Mouse (Mus musculus) adrenal gland, adult 18-20 months (tissue): ENCODE results near the gene Anp32b. TPM values are rescaled to one million over a fixed set of nuclear protein-coding genes. Genes with fewer than 3 reads are reported as not detected.

Experiments used
- DNase-seq, 2 experiments: peaks; one replicate each; pipeline ENCODE4 v3.0.0; 2021 to 2022; ENCODE audit warnings: low spot score in 2 of 2
- total RNA-seq, 2 experiments: library from RNA; stranded (reverse); gene quantifications; 1 replicate in 1 of 2; 2 replicates in 1 of 2; pipeline ENCODE4 v1.2.3; 2021

Anp32b gene
- total RNA-seq, 2 experiments from 2014 or later: 90.3 to 111 TPM

DNA sequence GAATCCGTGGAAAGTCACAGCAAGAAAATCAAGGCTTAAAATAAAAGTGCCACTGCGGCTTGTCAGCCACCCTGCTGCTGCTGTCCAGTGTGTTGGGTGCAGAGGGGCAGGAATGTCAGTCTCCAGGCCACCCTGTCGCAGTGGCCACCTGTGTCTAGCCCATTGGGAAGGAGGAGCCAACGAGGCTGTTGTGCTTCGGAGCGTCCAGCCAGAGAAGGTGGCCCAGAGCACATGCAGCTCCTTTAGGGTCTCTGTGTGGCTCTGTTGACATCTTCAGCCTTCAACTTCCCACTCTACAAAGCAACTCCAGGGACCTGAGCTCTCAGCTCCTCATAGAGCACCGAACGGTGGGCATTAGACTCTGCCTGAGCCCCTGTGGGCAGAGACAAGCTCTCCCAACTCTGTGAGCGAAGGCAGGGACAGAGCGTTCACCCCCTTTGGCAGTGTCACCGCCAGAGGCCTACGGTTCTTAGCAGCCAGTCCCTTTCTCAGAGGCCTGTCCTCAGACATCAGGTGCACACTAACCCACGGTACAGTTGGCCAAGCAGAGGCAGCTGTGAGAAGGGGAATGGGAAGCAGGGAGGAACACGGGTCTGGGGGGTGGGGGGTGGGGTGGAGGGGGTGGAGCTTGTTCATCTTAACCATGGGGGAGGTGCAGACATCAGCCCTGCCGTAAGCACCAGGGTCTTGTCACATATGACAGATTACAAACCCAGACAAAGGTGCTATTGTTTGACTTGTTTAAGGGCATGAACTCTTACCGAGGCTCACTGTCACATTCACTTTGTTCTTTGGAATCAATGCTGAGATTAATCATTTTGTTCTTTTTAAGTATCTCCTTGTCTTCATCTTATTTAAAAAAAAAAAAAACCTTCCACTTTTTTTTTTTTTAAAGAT is 52.2 kb downstream of the Anp32b start:
- DNase-seq: no peak

DNA sequence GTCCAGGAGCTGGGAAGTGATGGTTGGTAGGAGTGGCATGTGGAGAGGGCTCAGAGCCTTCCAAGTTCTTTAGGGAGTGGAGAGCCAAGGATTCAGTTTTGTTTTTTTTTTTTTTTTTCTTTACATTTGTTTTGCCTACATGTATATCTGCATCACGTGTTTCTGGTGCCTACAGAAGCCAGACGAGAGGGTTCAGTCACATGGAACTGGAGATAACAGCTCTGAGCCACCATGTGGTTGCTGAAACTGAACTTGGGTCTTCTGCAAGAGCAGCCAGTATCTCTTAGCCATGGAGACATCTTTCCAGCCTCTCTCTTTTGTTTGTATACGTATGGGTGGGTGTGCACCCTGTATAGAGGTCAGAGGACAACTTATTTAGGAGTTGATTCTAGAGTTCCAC is 53.2 kb downstream of the Anp32b start:
- DNase-seq: no peak

DNA sequence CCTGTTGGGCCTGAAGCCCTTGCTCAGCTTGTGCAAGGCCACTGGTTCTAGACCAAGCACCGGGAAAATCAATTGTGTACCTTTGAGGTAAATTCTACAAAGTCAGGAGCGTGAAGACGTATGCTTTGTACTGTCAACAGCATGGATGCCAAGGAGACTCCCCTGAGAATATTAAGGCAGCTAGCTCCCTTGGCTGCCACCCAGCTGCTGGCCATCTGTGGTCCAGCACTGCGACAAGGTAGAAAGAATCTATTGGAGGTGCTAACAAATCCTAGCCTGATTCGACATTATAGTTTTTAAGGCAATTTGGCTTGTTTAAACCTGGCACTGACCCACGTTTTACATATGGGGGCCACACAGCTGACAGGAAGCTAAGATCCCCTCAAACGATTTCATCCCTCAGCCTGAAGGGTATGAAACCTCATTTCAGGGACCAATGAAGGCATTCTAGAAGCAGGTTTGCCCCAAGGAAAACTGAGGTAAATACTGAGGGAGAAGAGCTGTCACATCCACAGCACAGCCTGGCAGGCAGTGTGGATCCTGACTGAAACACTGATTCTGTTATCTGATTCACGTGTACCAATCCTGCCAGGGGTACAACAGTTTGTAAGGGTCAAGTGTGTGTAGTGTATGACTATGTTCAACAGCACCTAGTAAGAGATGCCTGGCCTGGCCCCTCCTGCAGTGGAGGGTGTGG is 54.8 kb downstream of the Anp32b start:
- no peak for DNase-seq

DNA sequence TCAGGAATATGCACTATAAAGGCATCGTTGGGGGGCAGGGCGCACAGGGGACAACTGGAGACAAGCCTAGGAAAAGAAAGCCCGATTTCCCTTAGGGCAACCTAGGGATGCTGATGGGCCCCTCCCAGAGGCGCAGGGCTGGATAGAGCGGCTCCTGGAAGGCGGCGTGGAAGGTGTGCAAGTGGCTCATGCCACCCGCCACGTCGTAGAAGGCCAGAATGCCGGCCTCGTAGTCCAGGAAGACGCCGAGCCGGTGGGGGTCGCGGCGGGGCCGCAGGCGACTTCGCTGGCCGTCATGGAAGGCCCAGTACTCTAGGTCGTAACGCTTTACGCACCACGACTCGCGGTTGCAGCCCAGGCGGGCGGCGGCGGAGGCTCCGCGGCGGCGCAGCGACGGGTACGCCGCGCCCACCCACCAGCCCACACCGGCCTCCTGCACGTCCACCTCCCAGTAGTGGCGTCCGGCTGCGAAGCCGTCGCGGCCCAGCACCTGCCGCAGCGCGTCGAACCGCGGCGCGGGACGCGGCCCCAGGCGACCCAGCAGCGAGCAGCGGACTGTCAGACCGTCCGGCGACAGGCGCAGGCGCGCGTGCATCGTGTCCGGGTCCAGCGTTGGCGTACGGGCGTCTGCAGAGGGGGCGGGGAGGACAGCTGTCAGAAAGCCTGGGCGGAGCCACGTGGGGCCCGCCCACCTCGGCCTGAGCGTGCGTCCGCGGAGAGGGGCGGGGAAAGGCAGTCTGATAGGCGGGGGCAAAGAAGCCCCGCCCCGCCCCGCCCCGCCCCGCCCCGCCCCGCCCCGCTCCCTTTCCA is 56.3 kb downstream of the Anp32b start:
- DNase-seq: peak; percentile 97

DNA sequence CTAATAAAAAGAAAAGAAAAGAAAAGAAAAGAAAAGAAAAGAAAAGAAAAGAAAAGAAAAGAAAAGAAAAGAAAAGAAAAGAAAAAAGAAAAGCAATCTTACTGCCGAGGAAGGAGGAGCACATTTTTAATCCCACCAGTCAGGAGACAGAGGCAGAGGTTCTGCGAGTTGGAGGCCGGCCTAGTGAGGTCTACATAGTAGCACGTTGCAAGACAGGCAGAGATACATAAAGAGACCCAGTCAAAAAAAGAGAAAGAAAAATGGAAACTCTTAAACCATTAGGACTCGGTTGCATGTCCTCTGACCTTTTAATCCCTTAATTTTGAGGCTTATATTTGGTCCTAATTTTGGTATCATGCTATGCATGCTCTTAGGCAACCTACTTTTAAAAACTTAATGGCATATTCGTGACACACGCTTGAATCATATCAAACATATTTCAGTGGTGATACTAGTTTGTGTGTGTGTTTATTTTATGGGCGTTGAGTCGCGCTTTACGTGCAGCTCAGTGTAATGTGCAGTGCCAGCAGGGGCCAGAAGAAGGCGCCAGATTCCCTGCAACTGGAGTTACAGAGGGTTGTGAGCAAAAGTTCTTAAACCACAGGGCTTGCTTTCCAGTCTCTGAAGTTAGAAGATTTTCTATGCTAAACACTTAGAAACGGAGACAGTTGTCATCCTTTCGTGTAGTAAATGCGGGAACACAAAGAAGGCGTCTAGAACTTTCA is 57.2 kb downstream of the Anp32b start:
- DNase-seq: peak; percentile 79 to 81

DNA sequence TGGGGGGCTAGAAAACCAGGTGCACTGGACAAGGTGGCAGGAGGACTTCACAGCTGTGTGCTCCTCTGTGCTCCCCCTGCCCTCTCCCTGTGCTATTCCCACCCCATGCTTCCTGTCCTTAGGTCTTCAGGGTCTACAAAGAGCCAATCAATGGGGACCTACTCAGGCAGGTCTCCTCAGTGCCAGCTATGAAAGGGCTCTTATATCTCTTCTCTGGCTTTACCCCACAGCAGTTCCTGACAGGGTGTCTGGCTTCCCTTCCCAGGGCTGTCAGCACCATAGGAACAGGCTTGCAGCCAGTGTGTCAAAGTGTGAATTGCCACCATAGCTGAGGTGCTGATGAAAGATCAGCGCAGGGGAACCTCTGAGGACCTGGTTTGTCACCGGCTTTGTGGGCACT is 69.8 kb downstream of the Anp32b start:
- no peak for DNase-seq

DNA sequence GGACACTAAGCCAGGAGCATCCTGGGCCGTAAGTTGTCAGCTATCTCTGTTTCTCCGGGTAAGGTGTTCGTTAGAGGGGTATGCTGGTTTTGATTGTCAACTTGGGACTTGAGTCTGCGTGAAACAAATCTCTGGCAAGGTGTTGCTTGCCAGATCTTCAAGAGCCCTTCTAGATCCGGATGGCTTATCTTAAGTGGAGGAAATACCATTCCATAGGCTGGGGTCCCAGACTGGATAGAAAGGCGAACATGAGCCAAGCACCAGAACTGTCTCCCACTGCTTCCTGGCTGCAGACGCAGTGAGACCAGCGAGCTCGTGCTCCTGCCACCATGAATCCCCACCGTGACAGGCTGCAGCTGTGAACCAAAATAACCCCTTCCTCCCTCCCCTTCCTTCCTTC is 70.8 kb downstream of the Anp32b start:
- DNase-seq: no peak

Other genes starting within 250 kb of the Anp32b start
- gene Foxe1, start 107.3 kb upstream of the Anp32b start, total RNA-seq: not detected
- gene Trmo, start 61.5 kb upstream of the Anp32b start, total RNA-seq: 1 to 10 TPM; 5.5 to 6.6 TPM
- gene Hemgn, start 37.4 kb upstream of the Anp32b start, total RNA-seq: not detected
- gene Nans, start 38.3 kb downstream of the Anp32b start, total RNA-seq: 10 to 100 TPM; 29.9 to 35.4 TPM
- 1 to 10 TPM; 4.7 to 5.0 TPM for gene Trim14, start 85.2 kb downstream of the Anp32b start, total RNA-seq
- 1 to 10 TPM; 2.1 to 2.6 TPM for gene Coro2a, start 151.3 kb downstream of the Anp32b start, total RNA-seq
- gene Tbc1d2, start 199.3 kb downstream of the Anp32b start, total RNA-seq: 1 to 10 TPM; 1.4 to 3.3 TPM